Mouse (Mus musculus): ENCODE measurements at regions not wholly inside any gene's neighbourhood (a gene's known extent, or its start where the extent isn't known, plus 50 kb on each side); places are given as distances from the start of the nearest gene placed in this dataset.

- Histone ChIP-seq H3K27ac (replicated peaks) (no peak overlapping the region), H3K9me3 (replicated peaks) (no peaks in the 10 kb centered on the region), H3K4me1 (replicated peaks) (peaks cover 30% of the 10 kb centered on the region), H3K36me3 (replicated peaks) (no peaks in the 10 kb centered on the region), H3K4me2 (0 out of 2 replicates have a peak overlapping the region, but pooled peaks have one; percentile 1), H3K9ac (no peak overlapping the region), H3K27me3 (no peaks in the 10 kb centered on the region), H3K4me3 (replicated peaks) (no peak overlapping the region)
- no peak for ATAC-seq (ENCODE audit: insufficient read depth)
- 42% methylated on average over 9 of the region's 9 CpGs for WGBS (ENCODE audit: insufficient replicate concordance)
These were observed 52.4 kb upstream of the Zeb2 start for GRCm38 (mm10) chr2:45169429-45170070.

GRCm38 (mm10) chr2:45168606-45169005 is 51.4 kb upstream of the Zeb2 start:
- no peaks in the 10 kb centered on the region for H3K27me3 ChIP-seq
- H3K36me3 ChIP-seq (replicated peaks), result no peaks in the 10 kb centered on the region
- 72% methylated on average over 3 of the region's 3 CpGs for WGBS (ENCODE audit: insufficient replicate concordance)
- no peak overlapping the region for H3K4me3 ChIP-seq (replicated peaks)
- no peaks in the 10 kb centered on the region for H3K9me3 ChIP-seq (replicated peaks)
- no peak for ATAC-seq (ENCODE audit: insufficient read depth)
- H3K4me1 ChIP-seq (replicated peaks), result peaks cover 30% of the 10 kb centered on the region
- H3K27ac ChIP-seq (replicated peaks), result no peak overlapping the region
- no peak overlapping the region for H3K9ac ChIP-seq
- no peak overlapping the region for H3K4me2 ChIP-seq

Measured in liver, embryonic 15.5 days (tissue).